Mouse (Mus musculus) thymus, adult 2 months (tissue): ENCODE measurements around the gene Prdm16.

Experiments
- CTCF ChIP-seq: fragments of 200-500 bp; IDR thresholded peaks from 2 replicates; pipeline ENCODE4 v1.5.1; 2012; ENCODE audit warnings: mild to moderate bottlenecking, control low read depth, low read length, moderate library complexity, borderline replicate concordance; ENCODE audit not compliant: control insufficient read depth, poor library complexity, insufficient read depth; ENCODE audit errors: extremely low read depth
- POLR2A ChIP-seq: fragments of 200-500 bp; IDR thresholded peaks from 2 replicates; pipeline ENCODE4 v1.6.1; 2012; ENCODE audit warnings: mild to moderate bottlenecking, low read length, control low read depth, moderate library complexity; ENCODE audit not compliant: control insufficient read depth, poor library complexity, insufficient read depth; ENCODE audit errors: extremely low read depth

DNA sequence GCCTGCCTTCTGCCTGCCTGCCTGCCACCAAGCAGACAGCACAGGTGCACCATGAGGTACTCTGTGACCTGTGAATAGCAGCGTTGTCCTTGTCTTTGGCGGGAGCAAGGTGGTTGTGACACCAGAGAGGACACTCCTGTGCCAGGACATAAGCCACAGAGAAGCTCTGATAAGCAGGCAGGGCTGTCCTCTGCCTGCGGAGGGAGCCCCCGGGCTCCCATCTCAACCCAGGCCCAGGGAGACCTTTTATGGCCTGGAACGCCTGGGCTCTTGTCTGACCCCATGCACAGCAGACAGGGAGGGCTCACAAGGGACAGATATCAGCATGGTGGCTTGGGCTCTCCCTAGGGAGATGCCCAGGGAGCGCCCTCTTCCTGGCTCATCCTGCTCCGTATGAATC, 118.7 kb downstream of the Prdm16 start:
- TF ChIP-seq CTCF (no peak), POLR2A (no peak)
